Comparison of ENCODE assay signal across 11 mouse cellular contexts in the genomic region with DNA sequence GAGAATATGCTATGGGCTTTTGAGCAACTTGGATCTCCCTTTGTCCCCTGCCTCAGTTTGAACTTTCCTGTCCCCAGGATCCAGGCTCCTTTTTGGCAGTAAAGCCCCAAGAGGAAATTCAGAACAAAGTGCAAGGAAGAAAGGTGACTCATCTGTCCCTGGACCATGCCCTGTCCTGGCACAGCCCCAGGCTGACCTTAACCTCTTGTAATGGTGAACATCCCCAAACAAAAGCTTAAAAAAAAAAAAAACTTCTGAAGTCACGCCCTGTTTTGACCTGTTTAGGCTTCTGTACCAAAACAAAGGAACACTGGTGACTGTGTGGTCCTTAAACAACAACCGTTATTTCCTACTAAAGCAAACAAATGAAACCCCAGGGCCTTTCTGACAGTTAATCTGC. TPM values are rescaled to one million over a fixed set of nuclear protein-coding genes. Genes with fewer than 3 reads are reported as not detected.
DNase-seq lines count a peak whose midpoint lies in the region; ATAC-seq lines count a peak whose summit lies in the region.
"Had no signal": no experiment of that assay in that cellular context is flagged by ENCODE, and none has a peak within 500 bp of the region (broad histone marks: within the 10 kb centered on the region; RNA-seq: fewer than 3 reads in every experiment).

No protein-coding gene starts in this region.

- no peaks in the 10 kb centered on the region for H3K9me3 ChIP-seq in heart, embryonic 10.5 days
- H3K9me3 ChIP-seq in midbrain, embryonic 11.5 days (ENCODE audit: control insufficient read depth, low read length), result no peaks in the 10 kb centered on the region
- H3K9me3 ChIP-seq: forebrain, embryonic 10.5 days; limb, embryonic 13.5 days had no signal

- peak; percentile 72 to 82 for DNase-seq in heart, adult 18-20 months
- DNase-seq in heart, embryonic 10.5 days (ENCODE audit: low spot score), result no peak
- peak; percentile 13 for DNase-seq in ES-CJ7 (ENCODE audit: low read depth, low spot score)
- peak; percentile 71 for DNase-seq in kidney, postnatal 14 days
- DNase-seq in midbrain, embryonic 11.5 days (ENCODE audit: low spot score, missing footprints), result no peak
- no peak for DNase-seq in embryo, embryonic 10.5 days (ENCODE audit: low spot score)
- DNase-seq: right cerebral cortex, postnatal 25 days had no signal

- no peak overlapping the region for H3K4me2 ChIP-seq in midbrain, embryonic 11.5 days
- H3K4me2 ChIP-seq: limb, embryonic 13.5 days had no signal

- H3K9ac ChIP-seq in midbrain, embryonic 11.5 days (ENCODE audit: low read length), result no peak overlapping the region
- H3K9ac ChIP-seq: limb, embryonic 13.5 days had no signal

- 62% methylated on average over 2 of the region's 2 CpGs for WGBS in heart, embryonic 10.5 days
- WGBS in midbrain, embryonic 11.5 days, result 52% methylated on average over 2 of the region's 2 CpGs

- no peak overlapping the region for H3K4me3 ChIP-seq in heart, embryonic 10.5 days
- no peak overlapping the region for H3K4me3 ChIP-seq in brown adipose tissue, adult 24 weeks (ENCODE audit: insufficient read depth, low read depth, low read length)
- no peak overlapping the region for H3K4me3 ChIP-seq in midbrain, embryonic 11.5 days (ENCODE audit: low read depth, low read length)
- H3K4me3 ChIP-seq: forebrain, embryonic 10.5 days; limb, embryonic 13.5 days had no signal

- H3K27ac ChIP-seq in heart, embryonic 10.5 days, result no peak overlapping the region
- H3K27ac ChIP-seq in brown adipose tissue, adult 24 weeks (replicated peaks; ENCODE audit: low read depth, low read length), result peak overlapping the region; percentile 81
- no peak overlapping the region for H3K27ac ChIP-seq in midbrain, embryonic 11.5 days (ENCODE audit: low read depth, low read length)
- H3K27ac ChIP-seq: forebrain, embryonic 10.5 days; limb, embryonic 13.5 days had no signal

- ATAC-seq in monocyte, adult 5-6 weeks (replicated peaks; ENCODE audit: insufficient number of reproducible peaks, low FRiP score, low TSS enrichment, poor library complexity, severe bottlenecking), result no peak
- no peak for ATAC-seq in midbrain, embryonic 11.5 days (ENCODE audit: low FRiP score)

- no peaks in the 10 kb centered on the region for H3K4me1 ChIP-seq in heart, embryonic 10.5 days
- H3K4me1 ChIP-seq in brown adipose tissue, adult 24 weeks (ENCODE audit: control insufficient read depth, insufficient read depth, insufficient read length, low read length), result peaks cover 8% of the 10 kb centered on the region
- H3K4me1 ChIP-seq in midbrain, embryonic 11.5 days (ENCODE audit: control insufficient read depth, insufficient read depth, low read length), result no peaks in the 10 kb centered on the region
- H3K4me1 ChIP-seq: forebrain, embryonic 10.5 days; limb, embryonic 13.5 days had no signal

- H3K27me3 ChIP-seq in heart, embryonic 10.5 days (ENCODE audit: insufficient read depth, poor library complexity, severe bottlenecking), result no peaks in the 10 kb centered on the region
- no peaks in the 10 kb centered on the region for H3K27me3 ChIP-seq in midbrain, embryonic 11.5 days (ENCODE audit: control insufficient read depth, insufficient read depth, low read length)
- H3K27me3 ChIP-seq: limb, embryonic 13.5 days had no signal

- no peaks in the 10 kb centered on the region for H3K36me3 ChIP-seq in heart, embryonic 10.5 days
- no peaks in the 10 kb centered on the region for H3K36me3 ChIP-seq in midbrain, embryonic 11.5 days (ENCODE audit: control insufficient read depth, insufficient read depth, low read length)
- H3K36me3 ChIP-seq: forebrain, embryonic 10.5 days; limb, embryonic 13.5 days had no signal

RNA-seq across cellular contexts. Expression of a gene that starts 45.5 kb away (rescaled TPM):
- 10 to 100 TPM; 13.1 to 15.3 TPM for total RNA-seq in heart, adult 18-20 months (2021)
- 7.4 and 10.1 TPM in 2 replicates for polyA plus RNA-seq in heart, embryonic 10.5 days (2016; fragmentation: Nextera tagmentation; extraction: Ambion mirVana)
- 18.4 and 21.7 TPM in 2 replicates for polyA plus RNA-seq in brown adipose tissue, adult 24 weeks (2012; ENCODE audit: insufficient read depth, insufficient read length, missing spikeins)
- total RNA-seq in monocyte, adult 5-6 weeks (2017), result 7.1 to 13.6 TPM (median 11.6 TPM) in 3 replicates
- polyA plus RNA-seq in midbrain, embryonic 11.5 days (2014; fragmentation: Nextera tagmentation; extraction: Ambion mirVana), result 10.5 and 11.1 TPM in 2 replicates

RNA-seq across cellular contexts. Expression of a gene that starts 45.9 kb away (rescaled TPM):
- 1 to 10 TPM; 7.2 to 9.6 TPM for total RNA-seq in heart, adult 18-20 months (2021)
- polyA plus RNA-seq in heart, embryonic 10.5 days (2016; fragmentation: Nextera tagmentation; extraction: Ambion mirVana), result 7.7 and 10.8 TPM in 2 replicates
- 11.7 and 17.5 TPM in 2 replicates for polyA plus RNA-seq in brown adipose tissue, adult 24 weeks (2012; ENCODE audit: insufficient read depth, insufficient read length, missing spikeins)
- 4.4 to 8.8 TPM (median 8.6 TPM) in 3 replicates for total RNA-seq in monocyte, adult 5-6 weeks (2017)
- polyA plus RNA-seq in midbrain, embryonic 11.5 days (2014; fragmentation: Nextera tagmentation; extraction: Ambion mirVana), result 13.1 and 14.4 TPM in 2 replicates

Comparison
In these comparisons a context has a peak if more than half of its experiments do, and no peak if none do; other contexts are left out.
1. DNase-seq: peak in heart, adult 18-20 months (2 of 2), ES-CJ7 (single experiment) and kidney, postnatal 14 days (single experiment); none in heart, embryonic 10.5 days (single experiment), midbrain, embryonic 11.5 days (single experiment) and embryo, embryonic 10.5 days (single experiment).